Mouse (Mus musculus) colon, adult 2 months (tissue): ENCODE results near the gene Il2rg. TPM values are rescaled to one million over a fixed set of nuclear protein-coding genes. Genes with fewer than 3 reads are reported as not detected.

Experiments
- polyA plus RNA-seq: library from polyadenylated mRNA; depleted of rRNA; stranded (reverse); fragments of >200 nt; gene quantifications from 2 replicates; pipeline ENCODE4 v1.2.3, GENCODE M21; 2012; rRNA removed

Il2rg gene
- polyA plus RNA-seq, result 6.0 and 7.7 TPM in 2 replicates

GRCm38 (mm10) chrX:101268025-101268754 lies at the start of gene Il2rg:
Gene Il2rg, minus strand, starts transcription at chrX:101268255.

GRCm38 (mm10) chrX:101299055-101299454 lies 31.0 kb upstream of the Il2rg start, which contains the start of gene Nlgn3:
Gene Nlgn3, plus strand, starts transcription at chrX:101299168.

GRCm38 (mm10) chrX:101273875-101274738 lies 6.1 kb upstream of the Il2rg start, which contains the start of gene Med12:
Gene Med12, plus strand, starts transcription at chrX:101274030.

GRCm38 (mm10) chrX:101268755-101269124 lies 685 bp upstream of the Il2rg start, which contains the start of gene Gm20489:
Gene Gm20489, minus strand, starts transcription at chrX:101269023.

GRCm38 (mm10) chrX:101263892-101264291 lies 4.2 kb downstream of the Il2rg start, which contains the start of gene Gm614:
Gene Gm614, minus strand, starts transcription at chrX:101263992.

GRCm38 (mm10) chrX:101253952-101254729 lies 13.9 kb downstream of the Il2rg start, which contains the start of gene Foxo4:
Gene Foxo4, plus strand, starts transcription at chrX:101254528.

GRCm38 (mm10) chrX:101221834-101222795 lies 45.9 kb downstream of the Il2rg start, which contains the start of gene Snx12:
Gene Snx12, minus strand, starts transcription at chrX:101222563.

Other genes with a start within 250 kb of the Il2rg start
- not detected in 2 replicates for gene Tex11, start 208.6 kb downstream of the Il2rg start, polyA plus RNA-seq
- 0.56 and 1.5 TPM in 2 replicates for gene Slc7a3, start 182.2 kb downstream of the Il2rg start, polyA plus RNA-seq
- 12.6 and 13.5 TPM in 2 replicates for gene Snx12, start 45.7 kb downstream of the Il2rg start, polyA plus RNA-seq
- 36.6 and 48.0 TPM in 2 replicates for gene Foxo4, start 13.7 kb downstream of the Il2rg start, polyA plus RNA-seq
- gene Gm614, start 4.3 kb downstream of the Il2rg start, polyA plus RNA-seq, result not detected in 2 replicates
- gene Gm20489, start 768 bp upstream of the Il2rg start, polyA plus RNA-seq, result not detected in 2 replicates
- gene Med12, start 5.8 kb upstream of the Il2rg start, polyA plus RNA-seq, result 127 and 135 TPM in 2 replicates
- 0.37 and 0.51 TPM in 2 replicates for gene Nlgn3, start 30.9 kb upstream of the Il2rg start, polyA plus RNA-seq
- gene Gjb1, start 108.1 kb upstream of the Il2rg start, polyA plus RNA-seq, result 73.5 and 91.6 TPM in 2 replicates
- gene Zmym3, start 152.6 kb upstream of the Il2rg start, polyA plus RNA-seq, result 16.7 and 17.9 TPM in 2 replicates
- gene Nono, start 161.1 kb upstream of the Il2rg start, polyA plus RNA-seq, result 53.8 and 58.2 TPM in 2 replicates
- 0.51 and 0.76 TPM in 2 replicates for gene Itgb1bp2, start 180.8 kb upstream of the Il2rg start, polyA plus RNA-seq